Mouse (Mus musculus): Measurements from ENCODE around the gene Dpf3.
A peak's percentile ranks its signal among the peaks of the same experiment; 100 is the strongest.

The Dpf3 gene

DNA sequence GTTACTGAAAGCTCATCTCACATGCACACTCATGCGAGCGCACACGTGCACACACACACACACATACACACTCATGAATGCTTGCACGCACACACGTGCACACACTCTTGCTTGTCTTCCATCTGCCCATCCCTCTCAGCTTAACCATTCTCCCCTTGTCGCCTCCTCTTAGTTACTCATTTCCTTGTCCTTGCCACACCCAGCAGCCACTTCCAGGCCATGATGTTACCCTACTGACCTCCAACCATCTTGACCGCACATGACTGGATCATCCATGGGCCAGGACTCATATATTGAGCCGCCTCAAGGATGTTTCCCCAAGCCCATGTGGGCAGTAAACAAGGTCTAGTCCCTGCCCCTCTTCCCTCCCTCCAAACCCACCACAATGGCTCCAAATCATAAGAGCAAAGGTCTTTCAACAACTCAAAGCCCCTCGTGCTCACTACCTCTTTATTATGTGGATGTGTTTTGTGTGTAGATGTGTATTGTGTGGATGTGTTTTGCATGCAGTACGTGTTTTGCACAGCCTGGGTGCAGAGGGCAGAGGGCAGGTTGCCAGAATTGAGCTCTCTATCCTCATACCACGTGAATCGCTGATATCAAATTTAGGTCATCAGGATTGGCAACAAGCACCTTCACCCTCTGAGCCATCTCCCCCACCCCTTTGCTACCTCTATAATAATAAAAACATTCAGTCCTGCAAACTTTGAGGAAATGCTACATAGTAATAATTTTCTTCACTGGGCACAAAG, 82.0 kb downstream of the Dpf3 start:
- no peak for DNase-seq

DNA sequence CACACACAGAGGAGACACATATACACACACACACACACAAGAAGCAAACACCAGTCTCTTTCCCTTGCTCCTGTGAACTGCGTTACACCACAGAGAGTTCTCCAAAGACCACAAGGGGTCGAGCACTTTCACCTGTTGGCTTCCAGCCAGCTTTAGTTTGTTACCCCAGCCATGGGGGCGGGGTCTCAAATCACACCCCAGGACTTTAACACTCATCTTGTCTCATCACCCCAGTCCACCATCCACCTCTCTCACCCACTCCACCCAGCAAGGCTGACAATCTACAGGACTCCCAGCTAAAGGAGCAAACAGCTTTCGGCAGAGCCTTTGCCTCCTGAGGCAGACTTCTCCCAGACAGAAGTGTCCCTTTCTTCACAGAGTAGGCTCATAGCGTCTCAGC, 85.2 kb downstream of the Dpf3 start:
- no peak for DNase-seq

DNA sequence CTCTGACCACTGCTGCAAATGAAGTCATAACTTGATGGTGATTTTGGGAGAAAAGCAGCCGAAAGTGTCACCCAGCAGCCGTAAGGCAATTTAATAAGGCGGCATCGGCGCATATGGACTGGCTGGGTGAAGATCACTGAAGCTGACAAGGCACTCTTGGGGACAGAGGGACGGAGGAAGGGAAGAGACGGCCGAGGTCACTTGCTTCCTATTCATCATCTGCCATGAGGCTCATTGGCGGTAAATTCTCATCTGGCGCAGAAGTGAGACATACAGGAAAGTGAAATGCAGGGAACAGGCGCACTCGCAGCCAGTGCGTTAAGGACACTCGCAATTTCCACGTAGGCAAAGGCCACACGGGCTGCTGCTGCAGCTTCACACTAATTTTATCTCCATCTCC, 95.5 kb downstream of the Dpf3 start:
- DNase-seq: no peak

DNA sequence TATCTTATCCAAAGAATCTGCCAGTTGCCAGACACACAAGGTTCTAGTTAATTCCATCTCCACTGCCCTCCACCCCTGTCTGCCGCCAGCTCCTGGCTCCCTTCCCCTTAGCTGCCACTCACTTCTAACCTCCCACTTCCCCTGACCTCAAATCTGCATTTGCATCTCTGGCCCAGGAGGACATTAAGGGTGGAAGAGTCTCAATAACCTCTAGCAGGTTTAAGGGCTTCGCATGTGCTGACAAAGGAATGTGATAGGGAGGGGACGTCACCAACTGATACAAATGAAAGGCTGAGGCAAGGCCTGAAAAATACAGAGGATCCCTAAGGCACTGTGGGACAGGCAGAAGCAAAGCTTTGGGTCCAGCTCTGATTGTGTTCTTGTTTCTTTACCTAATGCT, 100.0 kb downstream of the Dpf3 start:
- no peak for DNase-seq

DNA sequence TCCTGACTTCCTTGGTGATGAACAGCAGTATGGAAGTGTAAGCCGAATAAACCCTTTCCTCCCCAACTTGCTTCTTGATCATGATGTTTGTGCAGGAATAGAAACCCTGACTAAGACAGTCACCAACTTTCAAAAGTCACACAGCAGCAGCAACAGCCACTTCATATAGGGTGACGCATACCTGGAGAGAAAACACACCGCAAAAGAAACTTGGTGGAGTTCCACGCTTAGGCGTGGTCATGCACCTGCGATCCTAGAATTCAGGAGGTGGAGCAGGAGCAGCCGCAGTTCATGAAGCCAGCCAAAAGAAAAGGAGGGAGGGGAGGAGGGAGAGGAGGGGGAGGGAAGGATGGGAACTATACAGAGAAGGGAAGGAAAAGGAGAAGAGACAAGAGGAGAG, 106.4 kb downstream of the Dpf3 start:
- DNase-seq: no peak

DNA sequence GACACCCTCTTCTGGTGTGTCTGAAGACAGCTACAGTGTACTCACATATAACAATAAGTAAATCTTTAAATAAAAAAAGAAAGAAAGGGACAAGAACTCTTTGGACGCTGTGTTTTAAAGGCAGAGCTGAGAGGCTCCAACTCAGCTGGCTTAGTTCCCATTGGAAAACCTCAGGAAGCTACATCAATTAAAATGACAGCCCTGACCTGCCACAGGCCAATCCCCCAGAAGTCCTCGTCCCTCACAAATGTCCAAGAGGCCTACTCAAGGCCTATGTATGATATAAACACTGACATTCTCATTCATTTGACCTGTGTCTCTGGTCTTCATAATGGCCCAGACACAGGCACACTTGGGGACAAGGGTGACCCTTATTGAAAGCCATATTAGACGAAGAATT, 107.5 kb downstream of the Dpf3 start:
- no peak for DNase-seq

DNA sequence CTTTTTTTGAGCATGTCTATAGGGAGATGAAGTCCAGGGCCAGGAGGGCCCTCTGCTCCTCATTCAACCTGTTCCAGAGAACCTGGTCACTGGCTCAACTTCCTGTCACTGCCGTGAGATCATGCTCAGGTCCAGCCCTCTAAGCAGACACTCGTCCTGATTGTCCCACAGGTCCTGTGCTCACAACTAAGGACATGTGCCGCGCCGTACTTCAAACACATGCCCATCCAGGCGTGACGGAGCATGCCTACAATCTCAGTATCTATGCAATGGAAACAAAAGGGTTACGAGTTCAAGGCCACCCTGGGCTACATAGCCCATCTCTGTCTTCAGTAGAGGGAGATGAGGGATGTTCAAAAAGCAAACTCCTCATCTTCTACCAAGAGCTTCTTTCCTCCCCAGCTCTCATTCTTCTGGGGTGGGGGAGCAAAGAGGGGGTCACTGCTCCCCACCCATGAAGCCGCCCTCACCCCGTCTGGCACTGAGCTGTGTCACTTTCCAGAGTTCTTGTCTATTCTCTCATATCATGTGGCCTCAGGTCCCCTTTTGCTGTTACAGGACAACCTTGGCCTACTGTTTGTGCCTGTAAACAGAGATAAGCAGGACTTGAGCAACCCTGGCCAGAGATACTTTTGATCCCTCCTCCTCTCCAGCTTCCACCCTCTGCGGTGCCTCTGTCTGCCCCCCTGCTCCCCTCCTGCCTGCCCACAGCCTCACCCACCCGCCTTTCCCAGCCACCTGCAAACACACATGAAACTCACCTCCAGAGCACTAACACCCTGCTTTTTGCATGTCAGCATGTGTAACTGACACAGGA, 112.3 kb downstream of the Dpf3 start:
- no peak for DNase-seq

DNA sequence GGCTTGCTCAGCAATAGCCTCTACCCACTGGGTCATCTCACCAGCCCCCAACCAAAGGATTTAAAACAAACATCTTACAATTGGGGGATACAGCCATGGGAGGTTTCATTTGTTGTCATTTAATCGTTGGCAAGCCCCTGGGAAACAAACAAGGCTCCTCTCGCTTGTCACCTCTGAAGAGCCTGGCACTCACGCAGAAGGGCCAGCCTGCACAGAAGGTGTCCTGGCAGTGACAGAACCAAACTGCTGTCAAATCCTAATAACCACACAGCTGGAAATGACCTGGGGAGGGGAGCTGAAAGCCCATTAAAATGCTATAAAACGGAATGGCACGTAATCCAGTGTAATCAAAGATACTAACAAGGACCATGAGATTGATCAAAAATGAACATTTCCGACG, 114.4 kb downstream of the Dpf3 start:
- no peak for DNase-seq

DNA sequence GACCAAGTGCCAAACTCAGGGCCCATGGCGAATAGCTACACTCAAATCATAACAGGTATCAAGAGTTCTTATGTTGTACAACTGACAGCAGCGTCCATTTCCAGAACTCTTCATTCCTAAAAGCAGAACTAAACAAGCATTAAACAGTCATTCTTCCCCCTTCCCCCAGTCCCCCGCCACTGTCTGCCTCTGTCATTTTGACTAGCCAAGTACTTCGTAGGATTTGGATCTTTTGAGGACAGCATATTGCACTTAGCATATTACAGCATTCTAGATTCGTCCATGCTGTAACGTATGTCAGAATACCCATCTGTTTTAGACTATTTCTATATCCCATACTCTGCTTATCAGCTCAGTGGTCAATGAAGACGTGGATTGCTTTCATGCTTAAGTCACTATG, 115.2 kb downstream of the Dpf3 start:
- DNase-seq: no peak

DNA sequence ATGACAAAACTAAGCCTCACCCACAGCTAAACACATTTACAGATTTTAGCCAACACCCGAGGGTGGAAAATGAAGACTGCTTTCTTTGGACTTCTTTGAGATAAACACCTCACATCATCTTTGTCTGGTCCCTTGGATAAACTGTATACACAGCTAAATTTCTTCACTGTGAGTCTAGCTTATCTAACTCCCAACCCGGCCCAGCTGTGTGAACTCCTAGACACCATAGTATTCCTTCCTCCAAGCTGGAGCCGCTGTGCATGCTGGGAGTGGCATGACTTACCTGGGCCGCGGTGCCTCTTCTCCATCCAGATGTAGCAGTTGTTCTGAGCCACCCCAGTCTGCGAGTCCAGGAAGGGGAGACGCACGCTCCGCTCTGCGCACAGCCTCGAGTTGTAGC, 117.3 kb downstream of the Dpf3 start:
- DNase-seq: no peak

DNA sequence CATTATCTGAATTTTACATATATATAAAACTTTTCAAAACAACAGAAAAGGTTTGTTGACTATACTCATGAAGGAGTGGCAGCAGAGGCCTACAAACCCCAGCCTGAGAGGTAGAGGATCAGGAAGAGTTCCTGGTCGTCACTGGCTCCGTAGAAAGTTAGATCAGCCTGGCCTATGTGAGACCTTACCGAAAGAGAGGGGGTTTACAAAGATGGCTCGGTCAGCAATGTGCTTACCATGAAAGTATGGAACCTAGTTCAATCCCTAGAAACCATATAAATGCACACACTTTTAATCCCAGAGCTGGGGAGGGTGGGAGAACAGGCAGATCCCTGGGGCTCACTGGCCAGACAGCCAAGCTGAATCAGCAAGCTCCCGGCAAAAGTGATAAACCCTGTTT, 118.1 kb downstream of the Dpf3 start:
- no peak for DNase-seq

DNA sequence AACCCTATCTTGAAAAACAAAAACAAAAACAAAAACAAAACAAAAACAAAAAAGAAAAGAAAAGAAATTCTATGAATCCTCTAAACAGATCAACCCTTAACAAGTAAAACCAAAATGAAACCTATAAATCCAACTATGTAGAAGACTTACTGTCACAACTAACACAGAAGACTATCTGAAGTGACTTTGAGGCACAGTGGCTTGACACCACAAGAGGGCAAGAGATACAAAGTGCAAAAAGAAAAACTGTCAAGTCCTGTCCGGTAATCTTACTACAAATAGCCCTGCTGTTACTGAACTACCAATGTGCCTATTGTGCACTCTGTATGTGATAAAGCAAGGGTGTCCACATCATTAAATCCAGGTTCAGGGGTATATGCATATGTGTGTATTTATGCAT, 120.0 kb downstream of the Dpf3 start:
- DNase-seq: no peak

DNA sequence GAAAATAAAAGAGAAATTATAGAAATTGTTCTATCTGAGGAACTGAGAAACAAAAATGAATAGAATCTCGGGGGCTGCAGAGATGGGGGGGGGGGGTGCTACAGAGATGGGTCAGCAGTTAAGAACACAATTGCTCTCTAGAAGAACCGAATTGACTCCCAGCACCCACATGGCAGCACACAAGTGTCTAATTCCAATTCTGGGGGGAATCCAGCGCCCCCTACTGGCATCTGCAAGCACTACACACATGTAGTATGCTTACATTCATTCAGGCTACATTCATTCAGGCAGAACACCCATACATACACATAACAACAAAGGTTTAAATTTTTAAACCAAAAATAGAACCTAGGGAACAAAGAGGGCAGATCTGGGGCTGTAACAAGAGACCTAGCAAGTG, 122.7 kb downstream of the Dpf3 start:
- no peak for DNase-seq

DNA sequence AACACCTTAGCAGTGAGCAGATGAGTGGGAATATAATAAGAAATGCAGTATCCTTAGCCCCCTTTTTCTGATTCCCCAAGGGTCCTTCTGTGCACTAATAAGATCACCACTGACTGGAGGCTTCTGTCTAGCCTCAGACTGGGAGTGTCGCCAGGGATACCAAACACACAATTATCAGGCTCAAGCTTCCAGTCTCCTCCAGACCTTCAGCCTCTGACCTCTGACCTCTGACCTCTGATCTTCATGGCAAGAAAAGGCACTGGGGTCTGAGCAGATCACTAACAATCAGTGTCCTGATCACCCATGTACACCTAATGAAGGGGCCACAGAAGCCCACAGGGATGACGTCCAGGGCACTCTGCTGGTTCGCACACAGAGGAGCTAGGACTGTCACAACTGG, 125.7 kb downstream of the Dpf3 start:
- no peak for DNase-seq

DNA sequence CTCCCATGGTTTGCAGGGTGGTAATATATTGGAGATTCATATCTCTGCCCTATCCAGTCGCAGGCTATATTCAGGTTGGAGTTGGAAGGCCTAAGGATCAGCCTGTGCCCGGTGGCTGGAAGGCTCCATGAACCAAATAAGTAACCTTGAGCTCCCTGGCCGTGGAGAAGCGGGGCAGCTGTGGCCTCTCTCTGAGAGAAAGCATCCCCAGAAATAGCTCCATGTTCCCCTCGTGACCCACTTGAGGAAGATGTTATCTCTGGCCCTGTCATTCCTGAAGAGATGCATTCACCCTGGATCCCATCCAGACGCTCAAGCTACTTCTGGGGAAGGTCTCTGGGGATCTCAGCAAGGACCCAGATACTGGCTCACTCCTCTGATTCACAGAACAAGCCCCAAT, 134.9 kb downstream of the Dpf3 start:
- DNase-seq: no peak

DNA sequence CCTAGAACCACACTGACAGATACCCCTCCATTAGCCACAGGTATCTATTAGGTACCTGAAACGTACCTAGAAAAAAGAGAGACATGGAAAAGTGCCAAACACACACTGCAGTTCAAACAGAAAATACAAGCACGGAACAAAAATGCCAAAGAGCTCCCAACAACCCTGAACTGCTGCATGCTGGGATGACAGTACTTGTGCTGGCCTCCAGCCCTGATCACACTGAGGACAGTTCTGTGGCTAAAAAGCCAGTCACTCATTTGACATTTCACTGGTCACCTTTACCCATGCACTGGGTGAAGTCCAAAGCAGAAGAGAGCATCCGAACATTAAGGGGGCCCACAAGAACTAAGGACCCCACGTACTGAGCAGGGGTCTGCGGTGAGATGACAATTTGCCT, 137.8 kb downstream of the Dpf3 start:
- no peak for DNase-seq

DNA sequence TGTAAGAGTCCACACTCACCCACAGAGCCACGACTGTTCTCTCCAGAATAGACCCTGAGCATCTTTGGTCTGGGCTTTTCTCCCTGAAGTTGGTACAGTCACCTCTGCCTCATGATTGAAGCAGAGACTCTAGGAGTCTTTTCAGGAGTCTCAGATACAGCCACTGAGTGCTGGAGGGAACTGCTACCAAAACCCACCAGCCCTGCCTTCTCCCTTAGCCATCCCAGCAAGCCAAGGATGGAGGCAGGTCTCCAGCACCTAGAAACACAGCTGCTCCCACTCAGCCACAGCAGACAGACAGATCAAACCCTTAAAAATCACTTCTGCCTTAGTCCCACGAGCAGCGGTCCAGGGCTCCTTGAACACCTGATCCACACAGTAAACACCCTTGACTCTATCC, 139.3 kb downstream of the Dpf3 start:
- DNase-seq: no peak

DNA sequence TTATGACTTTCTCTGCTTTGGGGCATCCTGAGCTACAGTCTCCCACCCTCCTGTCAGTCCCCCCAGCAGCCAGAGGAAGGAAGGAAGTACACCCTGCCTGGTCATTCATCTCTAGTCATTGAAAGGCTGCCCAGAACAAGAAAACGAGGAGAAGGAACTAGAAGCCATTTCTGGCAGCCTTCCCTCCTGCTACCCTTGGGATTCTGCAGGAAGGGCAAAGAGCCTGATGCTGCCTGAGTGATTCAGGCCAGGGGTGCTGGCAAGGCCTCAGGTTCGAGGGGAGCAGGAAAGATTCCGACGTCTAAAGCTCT, 144.7 kb downstream of the Dpf3 start:
- no peak for DNase-seq

DNA sequence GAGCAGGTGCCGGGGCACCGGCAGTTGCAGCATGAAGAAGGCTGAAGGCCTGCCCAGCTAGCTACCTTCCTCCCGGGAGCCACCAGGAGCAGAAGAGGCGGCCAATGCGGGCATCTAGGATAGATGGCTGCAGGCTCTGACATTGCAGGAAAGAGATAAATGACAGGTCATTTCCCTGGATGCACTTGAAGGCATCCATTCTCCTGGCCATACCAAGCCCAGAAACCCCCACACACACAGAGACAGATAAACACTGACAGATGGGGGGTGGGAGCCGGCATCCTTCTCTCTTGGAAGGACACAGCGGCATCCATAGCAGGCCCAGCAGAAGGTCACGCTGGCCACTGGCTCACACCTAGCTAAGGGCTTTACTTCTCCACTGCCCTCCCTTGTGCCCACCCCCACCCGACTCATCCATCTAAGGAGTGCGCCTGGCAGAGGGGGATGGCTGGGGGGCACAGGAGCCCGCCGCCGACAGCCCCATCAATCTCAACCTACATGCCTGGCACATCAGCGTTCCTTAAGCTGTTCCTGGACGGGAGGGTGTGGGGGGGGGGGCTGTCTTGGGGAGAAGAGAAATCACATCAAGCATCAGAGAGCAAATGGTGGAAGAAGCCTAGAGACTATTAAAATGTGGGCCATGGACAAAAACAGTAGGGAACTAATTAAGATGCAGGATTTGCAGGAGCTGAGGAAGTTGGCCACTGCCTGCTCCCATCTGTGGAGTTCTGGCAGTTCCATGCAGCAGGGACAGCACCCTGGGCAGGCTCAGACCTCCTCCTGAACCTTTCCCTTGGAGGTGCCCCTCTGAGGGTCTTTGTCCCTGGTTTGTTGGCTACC, 145.3 kb downstream of the Dpf3 start:
- peak; percentile 10 for DNase-seq

DNA sequence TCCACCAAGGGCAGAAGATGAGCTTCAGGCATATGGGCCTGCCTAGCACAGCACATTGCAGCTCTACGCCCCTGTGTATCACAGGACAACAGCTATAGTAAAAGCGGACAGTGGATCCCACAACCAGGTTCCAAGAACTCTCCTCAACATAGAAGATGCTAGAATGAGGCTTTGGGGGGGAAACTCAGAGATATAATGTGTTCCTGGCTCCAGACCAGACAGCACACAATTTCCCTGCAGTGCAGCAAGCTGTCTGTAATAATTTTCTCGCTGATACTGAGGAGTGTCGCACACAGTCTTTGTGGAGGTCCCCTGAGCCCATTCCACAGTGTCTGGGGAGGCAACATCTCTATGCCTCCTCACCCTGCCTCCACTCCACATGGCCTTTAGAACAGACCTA, 146.6 kb downstream of the Dpf3 start:
- no peak for DNase-seq

DNA sequence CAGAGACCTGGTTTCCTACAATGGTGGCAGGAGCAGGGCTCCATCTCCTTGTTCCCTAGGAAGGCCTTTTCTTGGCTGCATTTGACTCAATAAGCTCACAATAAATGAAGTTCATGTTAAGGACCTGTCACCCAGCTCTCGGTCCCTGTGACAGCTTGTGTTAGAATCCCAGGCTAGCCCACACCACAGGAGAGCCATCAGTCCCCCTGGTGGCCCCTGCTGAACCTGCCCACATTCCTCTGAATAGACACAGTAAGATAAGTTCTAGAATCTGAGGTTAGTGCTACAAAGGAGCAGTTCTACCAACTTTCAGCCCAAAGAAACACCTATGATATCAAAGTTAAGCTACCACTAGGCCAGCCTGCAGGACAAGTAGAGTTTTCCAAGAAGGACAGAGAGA, 149.2 kb downstream of the Dpf3 start:
- DNase-seq: no peak

DNA sequence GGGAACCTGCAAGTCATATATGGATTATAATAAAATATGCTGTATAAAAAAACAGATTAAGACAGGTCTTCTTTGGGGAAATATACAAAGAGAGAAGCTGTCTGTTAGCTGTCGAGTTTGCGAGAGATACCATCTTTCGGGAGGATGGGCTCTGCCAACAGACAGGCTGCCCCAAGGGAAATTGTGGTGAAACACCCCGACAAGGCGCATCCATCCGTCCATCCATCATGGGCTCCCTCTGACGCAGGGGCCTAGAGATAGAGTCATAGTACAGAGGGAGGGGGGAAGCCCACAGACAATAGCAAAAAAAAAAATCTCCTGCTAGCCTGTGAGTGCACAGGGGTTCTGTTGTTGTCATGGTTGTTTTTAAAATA, 149.8 kb downstream of the Dpf3 start:
- DNase-seq: no peak

DNA sequence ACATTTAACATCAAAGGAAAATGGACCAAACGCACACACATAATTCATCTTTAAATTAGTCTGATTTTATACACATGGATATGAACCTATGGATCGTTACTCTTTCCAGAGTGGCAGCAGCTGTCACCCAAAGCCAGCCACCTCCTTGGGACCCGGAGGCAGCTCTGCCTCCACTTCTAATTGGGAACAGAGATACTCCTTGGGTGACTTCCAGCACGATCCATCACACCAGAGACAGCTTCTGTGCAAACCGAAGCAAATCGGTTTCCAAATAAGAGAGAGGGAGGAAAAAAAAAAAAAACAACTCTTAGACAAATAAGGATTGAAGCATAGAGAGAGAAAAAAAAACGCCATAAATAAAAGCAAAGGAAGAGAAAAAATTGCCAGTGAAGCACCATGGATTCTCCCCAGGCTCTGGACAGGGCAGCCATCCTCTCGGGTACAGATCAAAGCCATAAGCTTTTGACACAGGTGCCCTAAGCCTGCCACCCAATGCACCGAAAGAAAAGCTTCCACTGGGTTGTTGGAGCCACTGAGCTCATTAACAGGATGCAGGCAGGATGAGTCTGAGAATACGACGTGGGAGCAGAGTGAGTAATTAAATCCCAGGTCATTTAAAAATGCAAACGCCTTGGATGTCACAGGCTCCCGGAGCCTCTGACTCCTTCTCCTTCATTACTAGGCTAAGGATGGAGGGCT, 150.3 kb downstream of the Dpf3 start:
- no peak for DNase-seq

All from right cerebral cortex, postnatal 25 days (tissue).